Mouse (Mus musculus): ENCODE measurements around the gene Vwa5b2. TPM values are rescaled to one million over a fixed set of nuclear protein-coding genes. Genes with fewer than 3 reads are reported as not detected.

Vwa5b2 gene
- polyA plus RNA-seq, 1 experiment: 70.4 TPM

DNA sequence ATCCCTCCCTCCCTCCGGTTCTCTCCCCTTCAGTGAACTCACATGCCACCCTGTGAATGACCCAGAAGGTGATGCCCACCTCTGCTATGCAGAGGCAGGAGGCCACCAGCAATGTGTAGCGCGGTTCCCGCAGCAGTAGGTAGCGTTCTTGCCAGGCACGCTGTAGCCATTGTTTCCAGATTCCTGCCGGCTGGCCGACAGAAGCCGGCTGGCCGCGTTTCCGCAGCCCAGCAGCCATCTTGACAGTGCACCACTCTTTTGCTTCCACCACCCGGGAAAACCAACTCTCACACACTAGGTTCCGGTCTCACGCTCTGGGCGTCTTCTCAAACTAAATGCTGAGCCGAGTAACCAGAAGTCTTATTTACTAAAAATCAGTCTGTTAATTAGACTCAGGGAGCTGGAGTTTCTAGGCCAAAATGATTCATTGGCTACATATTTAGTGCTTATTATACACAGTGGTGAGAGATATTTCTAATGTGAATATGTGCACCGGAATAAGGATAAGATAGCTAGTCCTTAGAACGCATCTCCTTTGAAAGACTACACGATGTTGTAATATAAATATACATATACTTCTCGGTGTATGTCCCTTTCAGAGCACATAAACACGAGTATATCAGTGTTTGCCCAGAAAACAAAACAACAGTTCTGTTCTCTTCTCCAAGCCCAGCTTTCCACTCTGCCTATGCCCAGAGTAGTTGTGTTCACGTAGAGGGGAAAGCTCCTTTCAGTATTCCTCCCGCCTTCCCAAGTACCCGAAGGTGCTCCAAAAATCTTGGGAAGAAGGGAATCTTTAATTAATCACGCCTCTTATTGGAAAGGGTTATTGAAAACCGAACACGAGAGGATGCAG lies 21.5 kb downstream of the Vwa5b2 start:
- DNase-seq (ENCODE audit: extremely low spot score in 1 of 2, low spot score in 1 of 2): peak in 1 of 2 experiments; percentile 87

DNA sequence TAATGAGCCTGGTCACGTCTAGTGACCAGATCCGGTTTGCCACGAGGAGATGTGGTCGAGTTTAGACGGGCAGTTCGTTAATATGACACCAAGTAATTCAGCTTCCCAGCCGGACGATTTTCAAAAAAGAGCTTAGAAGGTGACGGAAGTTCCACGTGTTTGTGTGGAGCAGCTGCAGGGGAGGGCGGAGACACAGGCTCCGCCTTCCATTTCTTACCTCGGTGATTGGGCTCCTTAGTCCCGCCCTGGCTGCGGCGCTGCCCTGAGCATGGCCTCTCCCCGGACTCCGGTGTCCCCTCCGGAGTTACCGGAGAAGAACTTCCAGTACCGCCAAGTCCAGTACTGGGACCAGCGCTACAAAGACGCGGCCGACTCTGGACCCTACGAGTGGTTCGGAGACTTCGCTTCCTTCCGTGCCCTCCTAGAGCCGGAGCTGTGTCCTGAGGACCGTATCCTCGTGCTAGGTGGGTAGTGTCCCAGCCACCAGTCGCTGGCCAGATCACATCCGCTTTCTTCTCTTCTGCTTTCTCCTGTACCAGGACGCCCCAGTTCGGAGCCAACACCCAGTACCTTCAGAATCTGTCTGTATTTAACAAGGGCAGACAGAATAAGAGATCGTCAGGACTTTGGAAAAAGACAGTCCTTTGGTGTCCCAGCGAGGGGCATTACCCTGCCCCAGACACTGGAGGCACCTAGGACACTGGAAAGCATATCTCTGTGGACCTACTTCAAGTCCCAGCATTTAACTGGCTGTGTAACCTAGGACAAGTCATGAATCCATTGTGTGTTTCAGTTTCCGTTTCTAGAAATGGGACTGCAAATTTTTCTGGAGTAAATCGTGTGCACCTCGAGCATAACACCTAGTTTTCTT lies 22.3 kb downstream of the Vwa5b2 start, which contains the start of the genes Eef1akmt4, Gm49333 and Alg3:
Gene Eef1akmt4 (plus strand): TSS at position 237 of the 871 bp plus-strand sequence.
Gene Gm49333 (plus strand): TSS at position 254 of the 871 bp plus-strand sequence.
Gene Alg3 (minus strand): TSS at position 379 of the 871 bp plus-strand sequence.
- peak; percentile 76 to 77 for DNase-seq (ENCODE audit: extremely low spot score in 1 of 2, low spot score in 1 of 2)

DNA sequence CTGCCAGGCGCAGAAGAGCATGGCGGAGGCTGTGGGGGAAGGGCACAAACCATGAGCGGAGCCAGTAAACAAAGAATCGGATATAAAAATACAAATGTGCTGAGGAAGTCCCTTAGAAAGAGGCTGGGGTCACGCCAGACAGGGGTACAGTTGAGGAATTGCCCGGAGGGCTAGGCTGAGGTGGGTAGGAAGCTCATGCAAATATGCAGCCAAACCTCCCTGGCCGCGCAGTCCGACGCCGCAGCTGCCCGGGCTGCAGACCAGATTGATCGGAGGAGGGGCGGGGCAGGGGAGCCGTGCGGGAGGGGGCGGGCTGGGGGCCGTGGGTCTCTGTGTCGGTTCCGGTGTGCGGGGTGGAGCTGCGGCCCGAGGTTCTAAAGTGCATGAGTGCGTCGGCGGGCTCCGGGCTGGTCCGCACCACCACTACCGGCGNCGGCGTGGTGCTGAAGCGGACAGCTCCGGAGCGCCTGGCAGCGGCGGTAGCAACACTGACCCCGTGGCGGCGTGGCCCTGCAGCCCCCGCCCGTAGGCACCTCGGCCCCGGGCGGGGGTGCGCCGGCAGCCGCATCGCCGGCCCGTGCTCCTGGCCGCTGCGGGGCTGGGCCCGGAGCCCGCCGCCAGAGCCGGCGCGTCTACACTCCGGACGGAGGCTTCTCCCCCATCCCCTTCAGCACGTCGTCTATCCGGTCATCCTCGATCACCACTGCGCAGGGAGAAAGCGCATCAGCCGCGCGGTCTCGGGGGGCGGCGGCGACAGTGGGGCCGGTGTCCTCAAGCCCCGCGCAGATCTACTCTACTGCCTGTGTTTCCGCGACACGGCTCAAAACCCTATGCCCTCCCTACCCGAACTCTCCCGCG lies 30.5 kb downstream of the Vwa5b2 start:
- DNase-seq (ENCODE audit: extremely low spot score in 1 of 2, low spot score in 1 of 2): no peak

DNA sequence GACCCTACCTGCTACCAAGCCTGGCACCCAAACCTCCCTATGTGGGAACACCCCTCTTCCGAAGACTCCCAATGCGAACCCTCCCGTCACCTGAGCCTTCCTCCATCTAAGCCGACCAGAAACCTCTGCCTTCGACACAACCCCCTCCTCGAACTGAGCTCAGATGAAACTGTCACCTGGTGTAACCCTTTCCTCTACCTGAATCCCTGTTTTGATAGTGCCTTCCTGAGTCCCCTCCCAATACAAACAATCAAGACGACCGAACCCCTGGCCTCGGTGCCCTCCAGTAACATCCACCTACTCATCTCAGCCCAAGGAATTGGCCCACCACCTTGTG lies 31.1 kb downstream of the Vwa5b2 start:
- no peak for DNase-seq (ENCODE audit: extremely low spot score in 1 of 2, low spot score in 1 of 2)

DNA sequence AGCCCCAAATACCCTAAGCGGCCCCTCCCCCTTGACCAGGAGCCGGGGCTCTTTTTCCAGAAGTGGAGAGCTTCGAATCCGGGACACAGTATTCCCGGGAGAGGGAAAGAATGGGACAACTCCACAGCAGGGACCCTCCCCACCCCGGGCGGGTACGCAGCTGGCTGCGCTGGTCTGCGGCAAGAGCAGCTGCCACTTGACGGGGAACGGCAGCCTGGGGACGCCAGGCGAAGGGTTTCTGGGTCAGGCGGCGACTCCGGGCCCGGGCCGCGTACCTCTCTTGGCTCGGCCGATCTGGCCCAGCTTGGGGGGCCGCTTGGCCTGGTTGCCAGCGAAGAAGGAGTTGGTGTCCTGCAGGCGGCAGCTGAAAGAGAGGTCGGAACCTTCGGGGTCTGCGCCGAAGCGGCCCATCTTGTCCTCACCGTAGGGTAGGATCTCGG lies 31.5 kb downstream of the Vwa5b2 start:
- no peak for DNase-seq (ENCODE audit: extremely low spot score in 1 of 2, low spot score in 1 of 2)

DNA sequence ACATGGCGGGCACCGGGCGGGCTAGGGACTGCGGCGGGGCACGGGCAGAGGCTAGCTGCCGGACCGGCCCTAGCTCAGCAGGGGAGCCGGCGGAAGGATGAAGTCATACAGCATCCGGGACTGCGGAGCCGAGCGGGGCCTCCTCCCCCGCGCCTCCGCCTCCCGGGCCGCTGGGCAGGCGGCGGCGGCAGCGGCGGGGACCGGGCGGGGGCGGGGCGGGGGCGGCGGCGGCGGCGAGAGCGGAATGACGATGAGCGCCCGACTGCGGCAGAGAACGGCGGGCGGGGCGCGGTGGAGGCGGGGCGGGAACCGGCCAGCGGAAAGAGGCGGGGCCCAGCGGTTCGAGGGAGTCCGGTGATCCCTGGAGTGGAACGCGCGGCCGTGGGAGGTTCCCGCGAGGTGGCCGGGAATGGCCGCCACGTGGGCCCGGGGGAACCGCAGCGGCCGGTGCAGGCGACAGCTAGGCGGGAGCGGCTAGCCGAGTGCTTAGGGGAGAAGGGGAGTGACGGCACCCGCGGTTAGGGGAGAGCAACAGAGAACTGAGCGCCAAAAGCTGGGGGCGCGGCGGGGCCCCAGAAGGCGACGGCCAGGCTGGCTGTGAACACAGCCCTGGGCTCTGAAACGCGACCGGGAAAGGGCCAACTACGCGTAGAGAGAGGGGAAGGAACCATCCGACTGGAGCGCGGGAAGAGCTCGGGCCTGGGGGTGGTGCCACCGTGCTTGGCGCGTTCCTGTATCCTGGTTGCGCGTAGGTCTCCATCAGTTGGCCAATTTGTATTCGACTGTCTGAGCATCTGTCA lies 32.1 kb downstream of the Vwa5b2 start, which contains the start of gene Camk2n2:
Gene Camk2n2 (minus strand): TSS at position 97 of the 800 bp plus-strand sequence.
- no peak for DNase-seq (ENCODE audit: extremely low spot score in 1 of 2, low spot score in 1 of 2)

DNA sequence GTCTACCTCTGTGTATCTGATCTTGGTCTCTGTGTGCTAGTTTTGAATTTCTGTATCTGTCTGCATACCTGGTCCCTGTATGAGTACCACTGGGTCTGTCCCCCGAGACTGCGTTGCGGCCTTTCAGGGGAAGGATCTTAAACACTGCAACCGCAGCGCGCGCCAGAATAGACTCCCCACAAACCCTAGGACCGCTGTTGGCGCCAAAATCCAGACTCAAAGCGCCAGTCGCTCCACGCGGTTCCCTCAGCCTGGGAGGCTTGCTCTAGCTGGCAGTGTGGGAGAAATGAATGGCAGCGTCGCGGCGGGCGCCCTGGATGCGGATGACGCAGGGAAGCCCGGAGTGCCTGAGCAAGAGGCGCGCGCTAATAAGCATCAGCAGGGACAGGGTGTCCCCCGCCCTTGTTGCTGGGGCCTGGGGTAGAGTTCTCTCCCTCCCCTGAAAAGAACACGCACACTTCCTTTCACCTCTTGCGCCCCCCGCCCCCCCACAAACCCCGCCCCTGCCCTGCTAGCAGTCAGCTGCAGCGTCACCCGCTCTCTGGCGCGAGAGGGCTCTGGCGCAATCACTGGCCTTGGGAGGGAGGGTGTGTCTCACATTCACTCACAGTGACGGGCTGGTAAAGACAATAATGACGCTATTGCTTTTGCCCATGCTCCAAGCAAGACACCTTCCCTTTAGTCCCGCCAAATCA lies 32.9 kb downstream of the Vwa5b2 start:
- peak in 1 of 2 experiments; percentile 73 for DNase-seq (ENCODE audit: extremely low spot score in 1 of 2, low spot score in 1 of 2)

DNA sequence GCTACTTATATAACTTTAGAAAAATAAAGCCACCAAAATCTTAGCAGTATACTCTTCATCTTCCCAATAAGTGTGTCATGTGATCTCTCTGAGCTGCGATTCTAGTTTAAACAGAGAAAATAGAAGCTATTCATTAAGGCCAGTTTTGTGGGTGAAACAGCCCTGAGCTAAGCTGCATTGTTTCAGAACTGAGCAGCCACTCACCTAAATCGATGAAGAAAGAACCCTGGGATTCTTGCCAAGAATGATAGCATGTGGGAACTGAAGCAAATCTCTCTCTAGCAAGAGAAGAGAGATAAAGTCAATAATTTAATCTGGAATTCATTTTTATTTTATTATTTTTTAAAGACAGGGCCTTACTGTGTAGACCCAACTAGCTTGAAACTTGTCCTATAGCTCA lies 33.9 kb downstream of the Vwa5b2 start:
- DNase-seq (ENCODE audit: extremely low spot score in 1 of 2, low spot score in 1 of 2): no peak

DNA sequence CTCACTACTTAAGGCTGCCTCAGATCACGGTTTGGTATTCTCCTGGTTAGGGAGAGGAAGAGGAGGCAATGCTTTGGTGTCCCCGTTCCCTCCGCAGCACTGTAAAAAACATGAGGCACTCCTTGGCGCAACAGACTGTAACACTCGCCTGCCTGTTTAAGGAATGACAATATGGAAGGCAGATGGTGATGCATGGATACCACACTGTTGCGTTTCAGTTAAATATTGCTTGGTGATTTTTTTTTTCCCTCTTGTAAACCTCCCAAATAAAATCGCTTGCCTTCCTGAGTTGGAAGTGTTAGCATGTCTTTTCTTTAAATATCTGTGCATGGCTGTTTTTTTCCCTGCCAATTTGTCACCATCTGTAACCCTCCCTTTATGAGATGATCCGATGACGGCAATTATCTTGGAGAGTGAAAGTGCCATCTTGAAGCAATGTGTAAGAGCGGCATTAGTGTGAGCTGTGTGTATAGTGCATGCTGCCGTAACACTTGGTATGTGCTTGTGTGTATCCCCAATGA lies 39.7 kb downstream of the Vwa5b2 start:
- DNase-seq (ENCODE audit: extremely low spot score in 1 of 2, low spot score in 1 of 2): peak in 1 of 2 experiments; percentile 66

DNA sequence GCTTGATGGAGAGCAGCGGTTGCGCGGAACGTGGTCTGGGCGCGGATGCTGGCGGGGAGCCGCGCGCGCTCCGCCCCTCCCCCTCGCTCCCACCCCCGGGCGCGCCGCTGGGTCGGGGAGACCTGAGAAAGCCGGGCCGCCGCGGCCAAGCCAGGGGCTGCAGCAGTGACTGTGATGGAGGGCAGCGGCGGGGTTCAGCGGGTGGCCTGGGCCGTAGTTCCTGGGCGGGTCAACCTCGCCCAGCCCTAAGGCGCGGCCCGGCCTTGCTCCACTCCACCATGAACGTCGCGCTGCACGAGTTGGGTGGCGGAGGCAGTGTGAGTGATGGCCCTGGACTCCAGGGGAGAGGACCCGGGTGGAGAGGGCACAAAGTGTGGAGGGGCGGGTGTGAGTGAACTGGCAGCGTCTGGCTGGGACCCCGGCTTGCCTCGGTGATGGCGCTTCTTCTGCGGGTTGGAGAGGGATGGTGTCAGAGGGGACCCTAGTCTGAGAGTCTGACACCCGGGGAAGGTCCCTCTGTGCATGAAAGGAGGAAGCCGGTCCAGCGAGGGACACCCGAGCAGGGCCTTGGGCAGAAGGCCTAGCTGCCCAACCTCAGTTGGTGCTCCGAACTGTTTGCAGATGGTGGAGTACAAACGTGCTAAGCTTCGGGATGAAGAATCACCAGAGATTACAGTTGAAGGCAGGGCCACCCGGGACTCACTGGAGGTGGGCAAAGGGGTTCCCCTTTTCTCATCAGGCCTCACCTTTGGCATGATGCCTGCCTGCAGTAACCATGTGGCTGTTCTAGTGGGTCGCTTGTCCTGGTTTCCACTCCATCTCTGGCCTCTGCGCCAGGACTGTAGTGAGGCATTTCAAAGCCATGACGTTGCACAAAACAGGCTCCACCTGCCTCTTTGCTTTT lies 40.7 kb downstream of the Vwa5b2 start, which contains the start of gene Ece2:
Gene Ece2 (plus strand): TSS at position 98 of the 904 bp plus-strand sequence.
- no peak for DNase-seq (ENCODE audit: extremely low spot score in 1 of 2, low spot score in 1 of 2)

DNA sequence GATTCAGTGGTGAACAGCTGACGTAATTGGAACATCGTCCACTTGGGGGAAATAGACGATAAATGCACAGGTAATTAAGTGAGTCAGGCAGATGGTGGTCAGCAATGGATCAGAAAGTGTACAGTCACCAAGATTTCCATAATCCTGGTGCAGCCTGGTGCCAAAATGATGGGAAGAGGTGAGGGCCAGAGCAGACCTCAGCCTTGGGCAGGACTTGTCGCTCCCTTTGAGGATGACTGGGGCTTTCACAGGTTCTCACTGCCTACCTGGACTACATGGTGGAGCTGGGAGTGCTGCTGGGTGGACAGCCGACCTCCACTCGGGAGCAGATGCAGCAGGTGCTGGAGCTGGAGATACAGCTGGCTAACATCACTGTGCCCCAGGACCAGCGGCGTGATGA lies 48.1 kb downstream of the Vwa5b2 start:
- DNase-seq (ENCODE audit: extremely low spot score in 1 of 2, low spot score in 1 of 2): no peak

DNA sequence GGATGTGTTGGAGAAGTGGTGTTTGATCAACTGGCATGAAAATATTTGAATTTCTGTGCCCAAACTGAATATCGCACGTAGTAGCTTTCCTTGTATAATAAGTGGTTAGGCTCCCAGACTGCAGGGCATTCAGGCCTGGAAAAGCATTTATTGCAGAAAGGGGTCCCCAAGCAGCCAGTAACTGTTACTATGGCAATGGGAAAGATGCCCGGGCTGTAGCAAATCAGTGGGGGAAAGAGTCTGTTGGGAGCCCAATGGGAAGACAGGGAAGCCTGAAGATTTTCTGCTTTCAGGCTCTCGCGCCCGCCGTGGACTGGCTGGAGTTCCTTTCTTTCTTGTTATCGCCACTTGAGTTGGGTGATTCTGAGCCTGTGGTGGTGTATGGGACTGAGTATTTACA lies 49.1 kb downstream of the Vwa5b2 start:
- DNase-seq (ENCODE audit: extremely low spot score in 1 of 2, low spot score in 1 of 2): peak in 1 of 2 experiments; percentile 45

DNA sequence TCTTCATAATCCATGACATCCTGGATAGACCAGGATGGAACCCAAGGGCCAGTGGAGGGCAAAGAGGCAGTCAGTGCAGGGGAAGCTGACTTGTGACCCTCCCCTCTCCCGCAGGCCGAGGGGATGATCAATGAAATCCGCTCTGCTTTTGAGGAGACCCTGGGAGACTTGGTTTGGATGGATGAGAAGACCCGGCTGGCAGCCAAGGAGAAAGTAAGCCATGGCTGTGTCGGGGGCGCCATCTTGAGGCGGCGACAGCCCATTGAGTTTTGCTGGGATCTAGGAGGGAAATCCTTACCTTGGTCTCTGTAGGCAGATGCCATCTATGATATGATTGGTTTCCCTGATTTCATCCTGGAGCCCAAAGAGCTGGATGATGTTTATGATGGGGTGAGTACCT lies 52.9 kb downstream of the Vwa5b2 start:
- peak in 1 of 2 experiments; percentile 87 for DNase-seq (ENCODE audit: extremely low spot score in 1 of 2, low spot score in 1 of 2)

DNA sequence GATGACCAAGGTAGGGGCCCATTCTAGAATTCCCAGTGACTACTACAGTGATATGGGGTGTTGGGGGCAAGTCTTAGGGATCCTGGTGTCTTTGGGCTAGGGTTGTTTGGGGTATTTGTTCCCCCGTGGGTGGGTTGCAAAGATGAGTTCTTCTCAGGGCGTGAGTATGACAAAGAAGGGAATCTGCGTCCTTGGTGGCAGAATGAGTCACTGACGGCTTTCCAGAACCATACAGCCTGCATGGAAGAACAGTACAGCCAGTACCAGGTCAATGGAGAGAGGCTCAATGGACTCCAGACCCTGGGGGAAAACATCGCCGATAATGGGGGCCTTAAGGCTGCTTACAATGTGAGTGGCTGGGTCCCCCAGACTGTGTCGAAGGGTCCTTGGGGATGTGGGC lies 54.6 kb downstream of the Vwa5b2 start:
- DNase-seq (ENCODE audit: extremely low spot score in 1 of 2, low spot score in 1 of 2): no peak

DNA sequence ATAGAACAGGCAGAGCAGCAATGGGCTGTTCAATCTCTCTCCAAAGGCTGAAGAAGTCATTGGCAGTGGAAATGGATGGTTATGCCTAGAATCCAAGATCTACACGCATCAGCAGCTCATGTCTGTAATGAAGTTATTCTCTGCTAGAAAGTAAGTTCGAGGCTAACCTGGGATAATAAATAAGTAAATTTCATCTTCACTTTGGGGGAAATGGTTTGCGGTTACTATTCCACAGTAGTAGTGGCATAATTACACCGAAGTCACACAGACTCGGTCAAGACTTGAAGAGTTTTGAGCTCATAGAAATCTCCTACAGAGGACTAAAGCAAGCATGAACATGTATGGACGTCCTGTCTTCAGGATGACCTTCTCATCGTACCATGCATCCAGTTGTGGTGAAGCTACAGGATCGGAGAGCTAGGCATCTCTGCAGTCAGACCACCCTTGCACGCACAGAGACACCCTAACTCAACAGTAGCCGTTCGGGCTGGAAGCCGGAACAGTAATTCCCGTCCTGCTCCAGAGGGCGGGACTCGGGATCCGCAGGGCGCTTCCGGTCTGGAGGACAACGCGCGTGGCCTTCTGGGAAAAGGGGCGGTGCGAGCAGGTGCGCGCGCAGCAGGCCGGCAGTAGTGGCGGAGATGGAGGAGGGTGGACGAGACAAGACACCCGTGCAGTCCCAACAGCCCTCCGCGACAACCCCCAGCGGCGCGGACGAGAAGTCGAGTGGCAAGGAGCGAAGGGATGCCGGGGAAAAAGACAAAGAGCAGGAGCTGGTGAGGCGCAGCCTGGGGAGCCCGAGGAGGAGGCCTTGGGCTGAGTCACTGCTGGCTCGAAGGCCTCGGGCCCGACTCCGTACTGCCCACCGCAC lies 62.0 kb downstream of the Vwa5b2 start, which contains the start of gene Psmd2:
Gene Psmd2 (plus strand): TSS at position 577 of the 871 bp plus-strand sequence.
- DNase-seq (ENCODE audit: extremely low spot score in 1 of 2, low spot score in 1 of 2): peak; percentile 90 to 97

DNA sequence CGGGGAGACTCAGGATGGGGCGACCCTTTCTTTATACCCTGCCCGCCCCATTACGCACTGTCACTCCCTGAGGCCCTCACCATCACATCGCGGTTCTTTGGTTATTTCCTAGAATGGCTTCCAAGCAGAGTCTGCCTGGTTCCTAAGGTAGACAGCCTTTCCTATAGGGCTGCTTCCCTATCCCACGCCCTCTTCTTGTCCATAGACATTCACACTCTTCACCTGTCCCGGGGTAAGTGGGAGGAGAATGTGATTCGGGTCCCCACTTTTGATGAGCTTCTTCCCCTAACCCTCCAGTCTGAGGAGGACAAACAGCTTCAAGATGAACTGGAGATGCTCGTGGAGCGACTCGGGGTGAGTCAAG lies 62.7 kb downstream of the Vwa5b2 start:
- DNase-seq (ENCODE audit: extremely low spot score in 1 of 2, low spot score in 1 of 2): no peak

Measured in frontal cortex, adult 2 months (tissue).